Mouse (Mus musculus) E14TG2a.4 (cell line): ENCODE measurements around the gene Cldn3.

Source experiments
- CTCF ChIP-seq: conservative IDR thresholded peaks from 2 replicates; pipeline ENCODE4 v1.5.1; 2014; ENCODE audit warnings: low read length
- NANOG ChIP-seq: IDR thresholded peaks from 2 replicates; pipeline ENCODE4 v1.6.1; 2014; ENCODE audit warnings: borderline replicate concordance, low read length, mixed read lengths
- POU5F1 ChIP-seq: IDR thresholded peaks from 2 replicates; pipeline ENCODE4 v1.6.1; 2014; ENCODE audit warnings: low read length, borderline replicate concordance

DNA sequence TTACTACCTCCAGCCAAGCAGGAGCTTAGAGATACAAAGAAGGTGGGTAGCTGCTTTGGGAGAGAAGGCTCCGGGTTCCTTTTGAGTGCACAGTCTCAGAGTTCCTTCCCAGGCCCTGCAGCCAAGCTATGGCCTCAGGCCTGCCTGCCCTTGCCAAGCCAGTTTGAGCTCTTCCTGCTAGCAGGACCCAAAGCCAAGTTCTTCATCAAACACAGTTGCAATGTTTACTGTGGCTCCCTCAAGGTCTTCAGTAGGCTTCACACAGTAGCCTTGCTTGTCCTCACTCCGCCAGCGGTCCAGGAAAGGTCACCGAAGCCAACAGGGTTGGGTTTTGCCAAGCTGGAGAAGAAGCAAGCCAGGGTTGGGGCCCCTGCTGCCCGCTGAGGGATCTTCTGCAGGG lies 6.6 kb downstream of the Cldn3 start:
- no peak for TF ChIP-seq CTCF
- TF ChIP-seq NANOG = no peak
- TF ChIP-seq POU5F1 = no peak
